Mouse (Mus musculus): ENCODE results near the gene Glud1.
A peak's percentile ranks its signal among the peaks of the same experiment; 100 is the strongest.
"Not testable (repeated sequence)": the region's sequence is repeated elsewhere in the genome, so short reads cannot be mapped to it uniquely, and the experiment has no call there.

Gene Glud1

DNA sequence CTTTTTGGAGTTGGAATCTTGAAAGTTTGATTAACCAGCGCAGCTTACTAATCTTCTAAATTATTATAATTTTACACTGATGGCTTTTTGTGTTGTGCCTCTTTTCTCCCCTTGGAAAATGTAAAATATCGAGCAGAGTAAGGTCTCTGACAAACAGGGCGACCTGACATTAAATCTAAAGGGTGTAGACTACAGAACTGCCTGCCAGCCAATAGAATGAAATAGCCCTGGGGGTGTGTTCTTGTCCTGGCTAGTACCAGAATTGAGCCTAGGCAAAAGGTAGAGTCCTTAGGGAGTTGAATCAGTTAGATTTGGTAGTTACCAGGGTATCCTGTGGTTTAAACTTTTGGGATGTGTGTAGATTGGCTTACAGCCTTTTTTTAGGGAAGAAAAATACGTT is 1.2 kb downstream of the Glud1 start:
- DNase-seq (ENCODE audit: extremely low spot score, low spot score) = peak; percentile 17

DNA sequence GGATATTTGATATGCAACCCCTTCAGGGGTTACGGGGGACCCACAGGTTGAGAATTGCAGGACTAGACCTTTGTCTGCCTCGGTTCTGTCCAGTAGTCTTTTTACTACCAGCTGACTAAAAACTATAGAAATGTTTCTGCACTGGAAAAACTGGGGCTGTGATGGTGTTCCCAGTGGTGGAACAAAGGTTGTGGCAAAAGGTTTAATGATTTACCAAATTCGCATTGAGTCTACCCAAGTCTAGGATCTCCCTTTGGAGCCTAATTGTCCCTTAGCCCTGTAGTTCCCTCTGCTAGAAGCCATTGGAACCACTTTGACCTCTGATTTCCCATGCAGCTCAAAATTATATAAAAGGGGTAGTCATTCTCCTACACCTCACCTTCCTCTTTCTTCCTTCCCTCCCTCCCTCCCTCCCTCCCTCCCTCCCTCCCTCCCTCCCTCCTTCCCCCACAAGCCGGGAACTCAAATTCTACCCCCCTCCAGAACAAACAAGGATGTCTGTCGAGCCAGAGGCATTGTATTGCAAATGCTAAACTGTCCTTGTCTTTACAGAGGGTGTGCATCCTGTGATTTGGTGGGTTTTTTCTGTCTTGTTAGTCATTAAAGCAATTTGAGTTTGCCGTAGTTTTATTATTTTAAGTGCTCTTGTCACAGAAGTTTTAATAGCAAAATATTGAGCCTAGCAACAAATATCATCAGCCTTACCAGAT is 2.0 kb downstream of the Glud1 start:
- DNase-seq (ENCODE audit: extremely low spot score, low spot score) = peak; percentile 14

- no peak for DNase-seq (ENCODE audit: extremely low spot score, low spot score)
Observed at GRCm38 (mm10) chr14:34313612-34314011, 3.1 kb downstream of the Glud1 start.

GRCm38 (mm10) chr14:34314383-34314782 is 3.9 kb downstream of the Glud1 start:
- not testable (repeated sequence) for DNase-seq (ENCODE audit: extremely low spot score, low spot score)

- DNase-seq (ENCODE audit: extremely low spot score, low spot score) = no peak
Observed at GRCm38 (mm10) chr14:34314796-34315195, 4.3 kb downstream of the Glud1 start.

- DNase-seq (ENCODE audit: extremely low spot score, low spot score) = no peak
Observed at GRCm38 (mm10) chr14:34316346-34316745, 5.8 kb downstream of the Glud1 start.

DNA sequence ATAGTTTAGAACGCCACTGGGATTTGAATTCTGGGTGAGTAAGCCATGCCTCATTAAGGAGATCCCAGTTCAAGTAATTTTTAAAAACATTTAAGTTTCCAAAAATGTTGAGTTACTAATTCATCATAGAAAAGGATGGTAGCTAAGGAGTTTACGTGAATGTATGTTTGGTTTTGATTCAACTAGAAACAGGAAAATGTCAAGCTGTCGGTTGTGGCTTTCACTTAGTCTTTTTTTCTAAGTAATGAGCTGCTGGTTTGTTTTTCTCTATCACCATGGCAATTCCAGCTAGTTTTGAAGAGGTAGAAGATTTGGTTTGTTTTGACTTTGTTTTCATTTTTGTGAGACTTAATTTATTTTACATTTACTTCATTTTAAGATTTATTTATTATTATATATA is 6.9 kb downstream of the Glud1 start:
- DNase-seq (ENCODE audit: extremely low spot score, low spot score) = no peak

GRCm38 (mm10) chr14:34318113-34318512 is 7.6 kb downstream of the Glud1 start:
- no peak for DNase-seq (ENCODE audit: extremely low spot score, low spot score)

DNA sequence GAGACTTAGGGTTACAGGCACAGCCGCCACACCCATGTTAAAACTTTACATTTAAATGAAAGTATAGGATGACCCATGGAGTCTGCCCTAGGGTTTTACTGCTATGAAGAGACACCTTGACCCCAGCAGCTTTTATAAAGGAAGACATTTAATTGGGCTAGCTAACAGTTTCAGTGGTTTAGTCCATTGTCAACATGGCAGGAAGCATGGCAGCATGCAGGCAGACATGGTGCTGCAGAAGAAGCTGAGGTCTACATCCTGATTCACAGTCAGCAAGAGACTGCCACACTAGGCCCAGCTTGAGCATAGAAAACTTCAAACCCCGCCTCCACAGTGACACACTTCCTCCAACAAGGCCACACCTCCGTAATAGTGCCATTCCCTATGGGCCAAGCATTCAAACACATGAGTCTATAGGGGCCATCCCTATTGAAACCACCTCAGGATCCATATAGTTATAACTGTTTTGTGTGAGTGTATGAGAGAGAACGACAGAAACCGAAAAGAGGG is 13.1 kb downstream of the Glud1 start:
- DNase-seq (ENCODE audit: extremely low spot score, low spot score) = no peak

GRCm38 (mm10) chr14:34326606-34327005 is 16.1 kb downstream of the Glud1 start:
- DNase-seq (ENCODE audit: extremely low spot score, low spot score) = no peak

GRCm38 (mm10) chr14:34327618-34328017 is 17.1 kb downstream of the Glud1 start:
- no peak for DNase-seq (ENCODE audit: extremely low spot score, low spot score)

- DNase-seq (ENCODE audit: extremely low spot score, low spot score) = no peak
Observed at GRCm38 (mm10) chr14:34330657-34331158, 20.2 kb downstream of the Glud1 start.

GRCm38 (mm10) chr14:34331886-34332285 is 21.4 kb downstream of the Glud1 start:
- no peak for DNase-seq (ENCODE audit: extremely low spot score, low spot score)

- no peak for DNase-seq (ENCODE audit: extremely low spot score, low spot score)
Observed at GRCm38 (mm10) chr14:34332476-34332875, 21.9 kb downstream of the Glud1 start.

GRCm38 (mm10) chr14:34339446-34339845 is 28.9 kb downstream of the Glud1 start:
- no peak for DNase-seq (ENCODE audit: extremely low spot score, low spot score)

DNA sequence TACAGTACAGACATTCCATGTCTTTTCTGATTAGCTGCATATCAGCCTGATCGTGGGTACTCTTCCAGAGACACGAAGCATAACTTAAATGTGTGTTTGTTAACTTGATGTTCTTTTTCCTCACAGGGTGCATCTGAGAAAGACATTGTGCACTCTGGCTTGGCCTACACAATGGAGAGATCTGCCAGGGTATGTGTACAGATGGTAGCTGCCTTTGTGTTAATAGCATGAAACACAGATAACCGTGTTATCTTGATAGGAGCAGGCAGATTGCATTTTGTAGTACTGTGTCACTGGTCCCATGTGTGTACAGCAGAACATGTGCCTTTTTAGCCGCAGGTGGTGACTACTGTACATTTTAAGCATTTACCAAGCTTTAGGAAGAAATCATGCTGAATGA is 31.5 kb downstream of the Glud1 start:
- no peak for DNase-seq (ENCODE audit: extremely low spot score, low spot score)

- no peak for DNase-seq (ENCODE audit: extremely low spot score, low spot score)
Observed at GRCm38 (mm10) chr14:34343078-34343477, 32.6 kb downstream of the Glud1 start.

DNA sequence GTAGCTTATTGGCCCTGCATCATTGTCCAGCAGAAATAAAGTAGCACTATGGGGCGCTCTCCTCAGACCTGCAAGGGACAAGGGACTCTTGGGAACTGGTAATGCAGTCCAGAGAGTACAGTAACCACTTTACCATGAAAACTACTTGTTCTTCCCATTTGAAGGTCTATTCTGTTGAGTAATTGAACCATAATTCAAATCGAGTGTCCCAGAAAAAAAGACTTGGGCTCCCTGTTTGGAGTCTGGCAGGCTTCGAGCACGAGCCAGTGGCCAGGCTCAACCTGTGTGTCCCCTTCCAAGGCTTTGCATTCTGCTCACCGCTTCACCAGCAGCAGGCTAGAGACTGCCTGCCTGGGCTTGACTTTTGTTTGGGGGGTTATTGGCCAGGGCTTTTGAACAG is 33.8 kb downstream of the Glud1 start:
- DNase-seq (ENCODE audit: extremely low spot score, low spot score) = no peak

GRCm38 (mm10) chr14:34345771-34346566 is 35.4 kb downstream of the Glud1 start:
- DNase-seq (ENCODE audit: extremely low spot score, low spot score) = peak; percentile 26

- DNase-seq (ENCODE audit: extremely low spot score, low spot score) = no peak
Observed at GRCm38 (mm10) chr14:34347084-34347483, 36.6 kb downstream of the Glud1 start.

GRCm38 (mm10) chr14:34348301-34348700 is 37.8 kb downstream of the Glud1 start:
- no peak for DNase-seq (ENCODE audit: extremely low spot score, low spot score)

GRCm38 (mm10) chr14:34349007-34349406 is 38.5 kb downstream of the Glud1 start:
- no peak for DNase-seq (ENCODE audit: extremely low spot score, low spot score)

Measured in neural tube, embryonic 10.5 days (tissue).